Mouse (Mus musculus) limb, embryonic 15.5 days (tissue): ENCODE results near the gene Mea1. TPM values are rescaled to one million over a fixed set of nuclear protein-coding genes. Genes with fewer than 3 reads are reported as not detected.

ENCODE experiments used
- ATAC-seq: fragments of 200-750 bp; cut with Nextera tagmentation; 2 replicates; pipeline ENCODE4 v1.8.0; 2017; ENCODE audit warnings: low read depth, moderate TSS enrichment; ENCODE audit not compliant: insufficient number of reproducible peaks, low FRiP score, low TSS enrichment
- H3K27ac ChIP-seq: fragments of 300-500 bp; sonication (generic); 2 replicates; pipeline ENCODE4 v1.5.1; 2015; ENCODE audit warnings: moderate library complexity, mild to moderate bottlenecking, inconsistent platforms
- H3K27me3 ChIP-seq: fragments of 300-500 bp; sonication (generic); 2 replicates; pipeline ENCODE4 v1.6.1; 2015; ENCODE audit warnings: inconsistent platforms
- H3K36me3 ChIP-seq: fragments of 300-500 bp; sonication (generic); 2 replicates; pipeline ENCODE4 v1.6.1; 2015; ENCODE audit warnings: inconsistent platforms
- H3K4me1 ChIP-seq: fragments of 300-500 bp; sonication (generic); 2 replicates; pipeline ENCODE4 v1.6.1; 2015; ENCODE audit warnings: inconsistent platforms
- H3K4me2 ChIP-seq: fragments of 300-500 bp; sonication (generic); 2 replicates; pipeline ENCODE4 v1.6.1; 2015; ENCODE audit warnings: mild to moderate bottlenecking, inconsistent platforms
- H3K4me3 ChIP-seq: fragments of 300-500 bp; sonication (generic); 2 replicates; pipeline ENCODE4 v1.5.1; 2015; ENCODE audit warnings: mild to moderate bottlenecking, inconsistent platforms
- H3K9ac ChIP-seq: fragments of 300-500 bp; sonication (generic); 2 replicates; pipeline ENCODE4 v1.6.1; 2015; ENCODE audit warnings: inconsistent platforms
- H3K9me3 ChIP-seq: fragments of 300-500 bp; sonication (generic); 2 replicates; pipeline ENCODE4 v1.6.1; 2016; ENCODE audit warnings: inconsistent platforms
- WGBS: fragments of 180-500 bp; shearing (Covaris S2); methylation state at CpG from one replicate; pipeline ENCODE4 v1.1.7; 2015; 5-methylcytosine and 5-hydroxymethylcytosine counted together
- polyA plus RNA-seq: library from polyadenylated mRNA; unstranded; fragments of >200 nt; fragmentation: Nextera tagmentation; extraction: Ambion mirVana; gene quantifications from 2 replicates; pipeline ENCODE4 v1.2.1, GENCODE M21; 2015

The Mea1 gene
- polyA plus RNA-seq, 1 experiment from 2014 or later = 146 TPM

GRCm38 (mm10) chr17:46674530-46675283 is 3.9 kb upstream of the Mea1 start:
- ATAC-seq = peak; percentile 11; the same call in 1 of the 2 replicates
- H3K4me1 ChIP-seq = peaks cover 45% of the 10 kb centered on the region
- H3K27me3 ChIP-seq = no peaks in the 10 kb centered on the region
- WGBS = 23% methylated on average over 15 of the region's 15 CpGs
- no peaks in the 10 kb centered on the region for H3K9me3 ChIP-seq
- peak overlapping the region; percentile 33 for H3K9ac ChIP-seq
- H3K27ac ChIP-seq = peak overlapping the region; percentile 92
- peak overlapping the region; percentile 72 for H3K4me2 ChIP-seq
- H3K4me3 ChIP-seq = peak overlapping the region; percentile 79
- H3K36me3 ChIP-seq = peaks cover 54% of the 10 kb centered on the region

GRCm38 (mm10) chr17:46678911-46679310 is 318 bp downstream of the Mea1 start:
- WGBS = 47% methylated on average over 9 of the region's 9 CpGs
- no peak for ATAC-seq
- no peak overlapping the region for H3K9ac ChIP-seq
- H3K4me3 ChIP-seq = peak overlapping the region; percentile 94
- H3K4me2 ChIP-seq = peak overlapping the region; percentile 65
- peak overlapping the region; percentile 22; the same call in 1 of the 2 replicates for H3K27ac ChIP-seq
- H3K36me3 ChIP-seq = peaks cover 49% of the 10 kb centered on the region
- no peaks in the 10 kb centered on the region for H3K9me3 ChIP-seq
- no peaks in the 10 kb centered on the region for H3K27me3 ChIP-seq
- H3K4me1 ChIP-seq = peaks cover 37% of the 10 kb centered on the region

GRCm38 (mm10) chr17:46679843-46680759 is 1.5 kb downstream of the Mea1 start:
- peaks cover 56% of the 10 kb centered on the region for H3K36me3 ChIP-seq
- peak overlapping the region; percentile 94 for H3K4me3 ChIP-seq
- H3K27me3 ChIP-seq = no peaks in the 10 kb centered on the region
- H3K9ac ChIP-seq = peak overlapping the region; percentile 75
- H3K27ac ChIP-seq = peak overlapping the region; percentile 94
- no peaks in the 10 kb centered on the region for H3K9me3 ChIP-seq
- H3K4me1 ChIP-seq = peaks cover 29% of the 10 kb centered on the region
- H3K4me2 ChIP-seq = peak overlapping the region; percentile 65
- under 1% methylated on average over 34 of the region's 34 CpGs for WGBS
- peak; percentile 3; the same call in 1 of the 2 replicates for ATAC-seq

- under 1% methylated on average over 49 of the region's 49 CpGs for WGBS
- Histone ChIP-seq H3K4me2 (peak within 1 kb of the TSS; percentile 65), H3K36me3 (peaks cover 56% of the 10 kb centered on the region), H3K4me3 (peak within 1 kb of the TSS; percentile 94), H3K9ac (peak within 1 kb of the TSS; percentile 75), H3K27me3 (no peaks in the 10 kb centered on the region), H3K4me1 (peaks cover 24% of the 10 kb centered on the region), H3K9me3 (no peaks in the 10 kb centered on the region), H3K27ac (peak within 1 kb of the TSS; percentile 94)
- ATAC-seq = peak; percentile 98
These were observed 2.3 kb downstream of the Mea1 start, which contains the start of gene Klhdc3 for GRCm38 (mm10) chr17:46680760-46681373. Gene Klhdc3, minus strand, starts transcription at chr17:46680914.

- Histone ChIP-seq H3K4me2 (peak overlapping the region; percentile 65), H3K36me3 (peaks cover 56% of the 10 kb centered on the region), H3K9ac (peak overlapping the region; percentile 21), H3K9me3 (no peaks in the 10 kb centered on the region), H3K27ac (peak overlapping the region; percentile 82), H3K4me3 (peak overlapping the region; percentile 94), H3K27me3 (no peaks in the 10 kb centered on the region), H3K4me1 (peaks cover 24% of the 10 kb centered on the region)
- ATAC-seq = no peak
- 20% methylated on average over 12 of the region's 12 CpGs for WGBS
These were observed 3.0 kb downstream of the Mea1 start for GRCm38 (mm10) chr17:46681466-46682118.

- Histone ChIP-seq H3K4me3 (no peak overlapping the region), H3K9ac (no peak overlapping the region), H3K36me3 (peaks cover 56% of the 10 kb centered on the region), H3K9me3 (no peaks in the 10 kb centered on the region), H3K4me1 (peaks cover 24% of the 10 kb centered on the region), H3K27me3 (no peaks in the 10 kb centered on the region), H3K4me2 (no peak overlapping the region), H3K27ac (no peak overlapping the region)
- ATAC-seq = no peak
- WGBS = 82% methylated on average over 16 of the region's 16 CpGs
These were observed 4.2 kb downstream of the Mea1 start for GRCm38 (mm10) chr17:46682654-46683389.

GRCm38 (mm10) chr17:46685913-46686312 is 7.3 kb downstream of the Mea1 start:
- Histone ChIP-seq H3K9ac (no peak overlapping the region), H3K27me3 (no peaks in the 10 kb centered on the region)

GRCm38 (mm10) chr17:46690665-46691064 is 12.1 kb downstream of the Mea1 start:
- Histone ChIP-seq H3K36me3 (peaks cover 42% of the 10 kb centered on the region), H3K27me3 (no peaks in the 10 kb centered on the region), H3K9me3 (no peaks in the 10 kb centered on the region), H3K27ac (no peak overlapping the region), H3K9ac (no peak overlapping the region), H3K4me3 (no peak overlapping the region), H3K4me2 (no peak overlapping the region), H3K4me1 (no peaks in the 10 kb centered on the region)
- WGBS = 93% methylated on average over 12 of the region's 12 CpGs
- no peak for ATAC-seq

More at GRCm38 (mm10) chr17:46685913-46686312, 7.3 kb downstream of the Mea1 start:
- peaks cover 58% of the 10 kb centered on the region for H3K36me3 ChIP-seq
- no peak overlapping the region for H3K4me3 ChIP-seq
- H3K9me3 ChIP-seq = no peaks in the 10 kb centered on the region
- ATAC-seq = no peak
- H3K4me1 ChIP-seq = peaks cover 9% of the 10 kb centered on the region
- WGBS = 86% methylated on average over 6 of the region's 6 CpGs
- no peak overlapping the region for H3K27ac ChIP-seq
- H3K4me2 ChIP-seq = no peak overlapping the region

GRCm38 (mm10) chr17:46691390-46691789 is 12.8 kb downstream of the Mea1 start:
- Histone ChIP-seq H3K9ac (no peak overlapping the region), H3K9me3 (no peaks in the 10 kb centered on the region), H3K4me1 (no peaks in the 10 kb centered on the region), H3K27me3 (no peaks in the 10 kb centered on the region), H3K4me3 (no peak overlapping the region), H3K4me2 (no peak overlapping the region), H3K27ac (no peak overlapping the region), H3K36me3 (peaks cover 40% of the 10 kb centered on the region)
- WGBS = 91% methylated on average over 2 of the region's 2 CpGs
- ATAC-seq = no peak

- ATAC-seq = no peak
- Histone ChIP-seq H3K9ac (no peak overlapping the region), H3K9me3 (no peaks in the 10 kb centered on the region), H3K27ac (no peak overlapping the region), H3K4me1 (no peaks in the 10 kb centered on the region), H3K4me2 (no peak overlapping the region), H3K27me3 (no peaks in the 10 kb centered on the region), H3K4me3 (no peak overlapping the region), H3K36me3 (peaks cover 37% of the 10 kb centered on the region)
- 70% methylated on average over 1 of the region's 1 CpGs for WGBS
These were observed 16.0 kb downstream of the Mea1 start for GRCm38 (mm10) chr17:46694517-46695063.
